Mouse (Mus musculus) lung, postnatal 4 days (tissue): ENCODE results near the gene Mdk.

Experiments used
- DNase-seq, 2 experiments: peaks; one replicate each; pipeline ENCODE4 v3.0.0; 2021

Mdk gene

GRCm38 (mm10) chr2:91958701-91959457, 26.8 kb upstream of the Mdk start:
- peak; percentile 65 to 74 for DNase-seq

DNA sequence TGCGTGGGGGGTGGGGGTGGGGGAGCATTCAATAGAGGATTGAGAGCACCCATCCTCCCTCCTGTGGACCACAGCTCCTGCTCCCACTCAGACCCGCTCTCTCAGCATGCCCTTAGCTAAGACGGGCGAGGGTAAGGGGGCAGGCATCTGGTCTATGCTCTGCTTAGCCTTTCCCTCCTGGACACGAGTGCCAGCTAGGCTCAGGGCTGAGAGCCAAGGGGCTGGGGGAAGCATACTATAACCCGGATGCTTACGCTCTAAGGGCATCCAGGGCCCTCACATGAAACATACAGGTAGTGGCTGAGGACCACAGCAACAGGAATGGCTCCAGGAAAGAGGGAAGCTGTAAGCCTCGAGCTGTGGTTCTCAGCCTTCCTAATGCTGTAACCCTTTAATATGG, 26.0 kb upstream of the Mdk start:
- DNase-seq = no peak

GRCm38 (mm10) chr2:91957096-91957495, 25.0 kb upstream of the Mdk start:
- DNase-seq = peak; percentile 61 to 69

DNA sequence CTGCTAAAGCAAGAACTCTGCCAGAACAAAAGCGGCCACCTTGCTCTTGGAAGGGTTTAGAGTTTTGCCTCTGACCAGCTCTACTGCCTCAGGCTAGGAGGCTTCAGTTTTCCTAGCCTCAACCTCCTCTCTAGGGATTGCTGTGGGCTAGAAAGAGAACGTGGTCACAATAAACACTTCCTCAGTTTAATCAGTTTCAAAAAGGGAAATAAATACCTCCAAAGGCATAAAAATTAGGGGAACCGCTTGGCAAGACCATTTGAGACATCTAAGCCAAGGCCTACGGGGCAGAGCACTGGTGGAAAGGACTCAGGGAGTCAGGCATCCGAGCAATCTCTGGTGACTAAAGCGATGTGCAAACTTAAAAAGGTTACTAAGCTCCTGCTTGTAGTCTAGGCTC, 23.8 kb upstream of the Mdk start:
- no peak for DNase-seq

- no peak for DNase-seq
These were observed 23.1 kb upstream of the Mdk start for GRCm38 (mm10) chr2:91955121-91955591.

DNA sequence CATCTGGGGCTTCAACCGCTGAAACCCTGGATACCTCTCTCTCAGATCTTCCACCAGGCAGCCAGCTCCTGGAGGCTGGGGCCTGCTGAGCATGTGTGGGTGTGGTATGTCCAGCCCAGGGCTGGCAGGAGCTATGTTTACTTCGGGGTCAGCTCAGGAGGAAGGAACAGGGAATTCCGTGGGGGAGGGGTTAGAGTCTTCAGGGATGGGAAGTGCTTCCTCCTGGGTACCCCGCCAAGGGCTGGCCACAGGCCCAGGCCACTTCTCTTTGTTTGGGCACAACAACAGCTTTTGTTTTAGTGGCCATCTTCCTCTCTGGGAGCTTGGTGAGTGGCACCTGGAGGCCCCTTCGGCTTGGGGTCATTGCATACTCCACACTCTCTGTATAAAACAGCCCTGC, 21.7 kb upstream of the Mdk start:
- peak; percentile 88 to 93 for DNase-seq

GRCm38 (mm10) chr2:91950275-91951085, 18.4 kb upstream of the Mdk start:
- DNase-seq = peak; percentile 65 to 71

DNA sequence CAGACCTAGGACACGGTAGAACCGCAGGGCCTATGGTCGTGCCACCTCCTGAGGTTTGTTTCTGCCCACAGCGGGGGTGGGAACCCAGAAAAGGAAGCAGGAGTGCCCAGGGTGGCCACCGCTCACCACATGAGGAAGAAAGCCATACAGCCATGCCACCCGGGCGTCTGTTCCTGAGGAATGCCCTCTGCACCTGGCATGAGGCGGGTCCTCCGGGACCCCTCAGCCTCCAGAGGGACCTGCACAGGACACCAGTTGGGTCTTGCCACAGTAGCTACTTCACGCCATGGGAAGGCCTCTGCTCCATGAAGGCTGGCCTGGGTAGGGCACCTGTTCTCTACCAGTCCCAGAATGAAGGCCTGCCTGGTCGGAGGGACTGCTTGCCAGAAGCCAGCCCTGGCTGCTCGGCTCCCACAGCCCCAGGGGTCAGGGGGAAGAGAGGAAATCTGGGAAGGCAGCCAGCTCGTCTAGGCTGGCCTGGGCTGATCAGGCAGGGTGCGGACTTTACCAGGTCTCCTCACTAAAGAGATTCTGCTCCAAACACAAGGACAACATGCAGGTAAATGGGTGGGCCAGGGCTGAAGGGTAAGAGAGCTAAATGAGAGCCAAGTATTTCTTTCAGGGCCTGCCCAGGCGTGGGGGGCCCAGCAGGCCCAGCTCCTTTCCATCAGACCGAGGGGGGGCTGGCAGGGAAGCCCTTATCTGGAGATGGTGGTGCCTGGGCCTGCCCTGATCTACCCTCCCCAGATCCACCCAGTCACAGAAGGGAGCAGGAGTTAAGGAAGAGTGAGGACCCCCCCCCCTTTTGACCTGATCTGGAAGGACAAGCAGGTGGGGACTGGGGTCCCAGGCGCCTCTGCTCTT, 17.5 kb upstream of the Mdk start:
- peak in 1 of 2 experiments; percentile 65 for DNase-seq

GRCm38 (mm10) chr2:91948792-91949241, 16.7 kb upstream of the Mdk start:
- no peak for DNase-seq

DNA sequence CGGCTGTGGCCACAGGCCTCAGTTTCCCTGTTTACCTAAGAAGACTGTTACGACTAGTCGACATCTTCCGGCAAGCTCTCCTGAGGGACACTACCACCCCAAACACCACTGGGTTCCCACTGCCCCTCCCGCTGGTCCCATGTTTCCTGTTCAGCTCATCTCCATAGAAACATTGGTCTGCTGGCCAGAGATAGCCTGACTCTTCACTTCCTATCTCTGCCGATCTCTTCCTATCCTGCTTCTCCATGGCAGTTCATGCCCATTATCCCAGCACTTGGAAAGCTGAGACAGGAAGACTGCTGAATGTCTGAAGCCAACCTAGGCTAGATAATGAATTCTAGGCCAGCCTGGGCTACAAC, 16.0 kb upstream of the Mdk start:
- peak in 1 of 2 experiments; percentile 56 for DNase-seq

DNA sequence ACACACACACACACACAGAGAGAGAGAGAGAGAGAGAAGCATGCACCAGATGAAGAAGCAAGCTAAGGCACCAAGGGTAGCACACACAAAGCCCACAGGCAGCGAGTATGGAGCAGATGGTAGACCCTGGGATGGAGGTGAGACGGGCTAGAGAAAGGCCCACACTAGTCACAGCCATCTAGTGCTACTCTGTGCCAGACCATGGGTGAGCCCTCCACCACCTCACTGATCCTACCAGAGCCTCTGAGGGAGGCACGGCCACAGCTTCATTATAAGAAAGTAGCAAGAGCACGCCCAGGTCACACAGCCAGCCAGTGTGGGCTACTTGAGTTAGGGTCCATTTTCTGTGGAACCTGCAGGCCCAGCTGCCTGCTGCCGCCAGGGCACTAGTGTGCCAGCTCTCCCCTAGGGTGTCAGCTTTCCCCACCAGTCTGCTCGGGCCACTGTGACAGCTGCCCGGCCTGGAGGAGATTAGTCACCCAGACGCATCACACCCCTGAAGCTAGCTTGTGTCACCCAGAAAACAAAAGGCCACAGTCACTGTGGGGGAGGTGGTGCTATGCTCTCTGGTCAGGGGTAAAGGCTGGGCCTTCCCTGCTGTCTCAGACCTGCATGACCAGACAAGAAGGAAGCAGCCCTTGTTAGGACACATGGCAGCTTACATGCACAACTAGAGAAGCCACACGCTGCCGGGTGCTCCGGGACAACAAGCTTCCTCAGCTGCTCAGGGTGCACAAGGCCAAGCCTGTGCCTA, 15.5 kb upstream of the Mdk start:
- peak; percentile 60 to 62 for DNase-seq

- no peak for DNase-seq
These were observed 14.7 kb upstream of the Mdk start for GRCm38 (mm10) chr2:91946836-91947235.

DNA sequence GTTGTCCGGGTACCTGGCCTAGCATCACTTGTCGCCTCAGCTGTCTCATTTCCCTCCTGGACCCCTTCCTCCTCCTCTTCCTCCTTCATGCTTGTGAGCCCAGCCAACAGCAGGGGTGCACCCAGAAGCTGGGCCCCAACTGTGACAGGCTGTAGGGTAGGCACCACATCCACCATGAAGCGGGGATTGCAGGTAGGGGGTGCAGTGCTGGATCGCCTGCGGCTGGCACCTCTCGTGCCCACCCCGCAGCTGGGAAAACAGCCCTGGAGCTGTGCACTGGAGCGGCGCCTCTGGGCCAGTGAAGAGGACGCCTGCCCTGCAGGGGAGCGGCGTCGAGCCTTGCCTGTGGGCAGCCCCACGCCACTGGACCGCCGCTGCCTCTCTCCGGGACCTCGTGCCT, 13.4 kb upstream of the Mdk start, which contains the start of gene Gm9821:
TSS of gene Gm9821 (plus strand) at position 221 of the 400 bp plus-strand sequence.
- no peak for DNase-seq

GRCm38 (mm10) chr2:91944170-91944950, 12.3 kb upstream of the Mdk start:
- DNase-seq = peak; percentile 78 to 85

- no peak for DNase-seq
These were observed 10.3 kb upstream of the Mdk start for GRCm38 (mm10) chr2:91942356-91942755.

GRCm38 (mm10) chr2:91939303-91939935, 7.3 kb upstream of the Mdk start:
- DNase-seq = no peak

GRCm38 (mm10) chr2:91936154-91936553, 4.1 kb upstream of the Mdk start:
- DNase-seq = no peak

- DNase-seq = no peak
These were observed 2.9 kb upstream of the Mdk start for GRCm38 (mm10) chr2:91934826-91935525.

- peak in 1 of 2 experiments; percentile 25 for DNase-seq
These were observed 1.9 kb upstream of the Mdk start for GRCm38 (mm10) chr2:91934016-91934415.

DNA sequence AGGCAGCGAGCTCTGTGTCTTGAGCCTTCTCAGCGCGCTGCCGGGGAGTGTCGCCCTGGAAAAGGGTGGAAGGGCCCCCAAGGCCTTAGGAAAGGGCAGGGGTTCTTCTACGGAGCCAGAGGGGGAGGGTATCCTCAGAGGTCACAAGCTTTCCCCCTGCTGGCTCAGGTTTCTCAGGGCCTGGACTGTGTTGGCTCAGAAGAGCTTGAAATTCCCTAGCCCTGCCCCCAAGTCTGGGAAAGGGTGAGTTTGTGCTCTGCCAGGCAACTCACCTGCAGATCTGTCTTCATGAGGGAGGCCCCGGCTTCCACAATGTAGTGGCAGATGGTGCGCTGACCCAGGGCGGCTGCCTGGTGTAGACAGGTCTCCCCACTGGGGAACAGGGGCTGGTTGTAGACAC, 1.4 kb upstream of the Mdk start:
- peak in 1 of 2 experiments; percentile 21 for DNase-seq
